Mouse (Mus musculus) ES-Bruce4 (cell line): Measurements from ENCODE around the gene Cacnb3.

Experiments used
- CTCF ChIP-seq: IDR thresholded peaks from one replicate; pipeline ENCODE4 v1.8.1; 2011; ENCODE audit warnings: low read depth, low read length
- EP300 ChIP-seq: IDR thresholded peaks from 2 replicates; pipeline ENCODE4 v1.6.1; 2011; ENCODE audit warnings: low read depth, low read length; ENCODE audit not compliant: insufficient read depth

DNA sequence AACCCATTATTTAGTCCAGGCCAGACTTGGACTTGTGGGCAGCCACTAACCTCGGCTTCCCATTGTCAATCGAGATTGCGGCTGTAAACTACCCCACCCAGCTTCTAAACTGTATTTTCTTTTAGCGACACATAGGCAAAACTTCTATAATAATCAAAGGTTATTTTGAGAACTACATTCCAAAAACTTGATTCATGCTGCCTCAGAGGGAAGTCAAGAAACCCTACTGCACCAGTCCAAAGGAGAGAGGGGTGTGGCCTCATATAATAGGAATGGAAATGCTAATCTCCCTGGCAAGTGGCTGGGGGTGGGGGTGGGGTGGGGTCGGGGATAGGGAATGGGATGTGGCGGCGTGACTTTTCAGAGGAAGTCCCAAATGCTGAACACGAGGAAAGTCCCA is 4.6 kb upstream of the Cacnb3 start:
- TF ChIP-seq CTCF (no peak), EP300 (no peak)
